In the genomic region with DNA sequence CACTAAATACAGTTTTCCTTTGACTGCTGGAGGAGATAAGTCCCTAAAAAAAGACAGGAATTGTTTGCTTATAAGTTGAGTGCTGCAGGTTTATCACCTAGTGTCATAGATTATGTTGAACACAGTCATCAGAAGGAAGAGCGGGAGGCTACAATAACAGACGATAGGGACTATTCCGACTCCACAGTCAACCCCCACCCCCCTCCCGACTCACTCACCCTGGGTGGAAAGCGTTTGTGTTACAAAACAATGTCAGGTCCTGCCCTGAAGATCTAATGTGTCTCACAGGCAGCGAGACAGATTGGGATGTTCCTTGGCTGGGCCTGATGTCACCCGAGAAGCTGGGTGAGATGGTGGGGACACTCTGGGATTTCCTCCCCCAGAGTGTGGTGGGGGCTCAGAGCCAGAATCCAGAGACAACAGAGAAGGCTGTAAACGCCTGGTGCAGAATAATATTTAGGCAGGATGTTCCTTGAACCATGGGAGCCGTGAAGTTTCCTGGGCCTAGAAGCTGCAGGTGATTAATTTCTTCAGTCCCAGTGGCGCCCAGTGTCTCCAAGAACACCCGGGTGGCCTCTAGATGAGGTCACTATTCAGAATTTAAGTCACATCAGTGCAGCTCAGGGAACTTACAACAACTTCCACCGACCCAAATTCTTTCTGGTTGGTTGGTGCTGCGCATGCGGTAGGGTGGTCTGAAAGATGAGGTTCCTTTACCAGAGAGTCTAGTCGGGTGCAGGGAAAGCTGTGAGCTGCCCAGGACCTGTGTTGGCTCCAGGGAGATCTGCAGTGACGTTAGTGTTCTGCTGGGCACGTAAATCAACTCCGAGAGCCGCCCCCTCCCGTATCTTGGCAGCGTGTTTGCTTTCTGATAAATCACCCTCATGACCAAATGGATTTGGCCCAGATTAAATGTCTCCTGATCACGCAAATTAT, we compare ENCODE assay signal across 14 mouse cellular contexts.
DNase-seq lines count a peak whose midpoint lies in the region; ATAC-seq and TF ChIP-seq lines count a peak whose summit lies in the region.
"Had no signal": no experiment of that assay in that cellular context is flagged by ENCODE, and none has a peak within 500 bp of the region (broad histone marks: within the 10 kb centered on the region; RNA-seq: fewer than 3 reads in every experiment).

No protein-coding gene starts in this region.

- H3K4me1 ChIP-seq in heart, embryonic 10.5 days: peaks cover 25% of the 10 kb centered on the region
- no peaks in the 10 kb centered on the region for H3K4me1 ChIP-seq in lung, postnatal 0 days (ENCODE audit: insufficient read depth, low read depth, low read length)
- peaks cover 10% of the 10 kb centered on the region; the same call in 1 of the 2 replicates for H3K4me1 ChIP-seq in stomach, embryonic 16.5 days (ENCODE audit: control insufficient read depth, insufficient read depth, low read length)
- 0 out of 2 replicates have a peak, but pooled peaks cover 2% of the 10 kb centered on the region for H3K4me1 ChIP-seq in cerebellum, adult 2 months (ENCODE audit: control insufficient read depth, insufficient read depth, low read length)
- H3K4me1 ChIP-seq: embryonic facial prominence, embryonic 12.5 days had no signal

- H3K27me3 ChIP-seq in heart, embryonic 10.5 days (ENCODE audit: insufficient read depth, poor library complexity, severe bottlenecking): peaks cover 12% of the 10 kb centered on the region
- H3K27me3 ChIP-seq in lung, postnatal 0 days (replicated peaks; ENCODE audit: insufficient read depth, low read length): no peaks in the 10 kb centered on the region
- no peaks in the 10 kb centered on the region for H3K27me3 ChIP-seq in stomach, embryonic 16.5 days (ENCODE audit: control insufficient read depth, insufficient read depth, low read length)
- no peaks in the 10 kb centered on the region for H3K27me3 ChIP-seq in cerebellum, adult 2 months (ENCODE audit: control insufficient read depth, insufficient read depth, low read length)
- H3K27me3 ChIP-seq: forebrain, embryonic 15.5 days; midbrain, embryonic 15.5 days had no signal

- peak overlapping the region; percentile 52; the same call in 1 of the 2 replicates for H3K27ac ChIP-seq in heart, embryonic 10.5 days
- no peak overlapping the region for H3K27ac ChIP-seq in lung, postnatal 0 days (ENCODE audit: low read length)
- no peak overlapping the region for H3K27ac ChIP-seq in stomach, embryonic 16.5 days (ENCODE audit: low read length)
- H3K27ac ChIP-seq in cerebellum, adult 2 months (ENCODE audit: insufficient read depth, low read length): no peak overlapping the region
- H3K27ac ChIP-seq: embryonic facial prominence, embryonic 12.5 days; forebrain, embryonic 15.5 days; midbrain, embryonic 15.5 days had no signal

- no peak overlapping the region for H3K9ac ChIP-seq in lung, postnatal 0 days (replicated peaks; ENCODE audit: low read depth)
- no peak overlapping the region for H3K9ac ChIP-seq in stomach, embryonic 16.5 days (ENCODE audit: low read length)
- H3K9ac ChIP-seq: embryonic facial prominence, embryonic 12.5 days; forebrain, embryonic 15.5 days; midbrain, embryonic 15.5 days had no signal

- ATAC-seq in lung, postnatal 0 days: peak; percentile 58
- peak; percentile 44; the same call in 1 of the 2 replicates for ATAC-seq in stomach, embryonic 16.5 days (ENCODE audit: insufficient read depth, low FRiP score)
- ATAC-seq: forebrain, embryonic 15.5 days; midbrain, embryonic 15.5 days had no signal

- H3K9me3 ChIP-seq in heart, embryonic 10.5 days: no peaks in the 10 kb centered on the region
- no peaks in the 10 kb centered on the region for H3K9me3 ChIP-seq in lung, postnatal 0 days (ENCODE audit: low read length)
- no peaks in the 10 kb centered on the region for H3K9me3 ChIP-seq in stomach, embryonic 16.5 days (replicated peaks; ENCODE audit: control insufficient read depth, low read length)
- H3K9me3 ChIP-seq: embryonic facial prominence, embryonic 12.5 days; forebrain, embryonic 15.5 days; G1E; midbrain, embryonic 15.5 days had no signal

- 44% methylated on average over 22 of the region's 22 CpGs for WGBS in heart, embryonic 10.5 days
- 41% methylated on average over 22 of the region's 22 CpGs for WGBS in lung, postnatal 0 days
- 35% methylated on average over 22 of the region's 22 CpGs for WGBS in stomach, embryonic 16.5 days
- 72% methylated on average over 22 of the region's 22 CpGs for WGBS in cerebellum, adult 2 months

- TF ChIP-seq EP300 in lung, postnatal 0 days (IDR thresholded peaks at IDR 0.05): no peak

- intact Hi-C loops in heart, postnatal 10 days (cut with DNase I): loop anchor here (5.0 kb wide), 1 partner anchor 40 kb away; no protein-coding TSS in a partner anchor

- no peaks in the 10 kb centered on the region for H3K36me3 ChIP-seq in heart, embryonic 10.5 days
- no peaks in the 10 kb centered on the region for H3K36me3 ChIP-seq in lung, postnatal 0 days (ENCODE audit: insufficient read depth, low read length)
- no peaks in the 10 kb centered on the region for H3K36me3 ChIP-seq in stomach, embryonic 16.5 days (ENCODE audit: control insufficient read depth, insufficient read depth, low read length)
- H3K36me3 ChIP-seq: embryonic facial prominence, embryonic 12.5 days; forebrain, embryonic 15.5 days; G1E; midbrain, embryonic 15.5 days had no signal

- H3K4me3 ChIP-seq in heart, embryonic 10.5 days: no peak overlapping the region
- H3K4me3 ChIP-seq in lung, postnatal 0 days (ENCODE audit: low read depth, low read length): no peak overlapping the region
- no peak overlapping the region for H3K4me3 ChIP-seq in stomach, embryonic 16.5 days (replicated peaks; ENCODE audit: low read length)
- H3K4me3 ChIP-seq in cerebellum, adult 2 months (replicated peaks; ENCODE audit: insufficient read depth, low read depth, low read length): no peak overlapping the region
- H3K4me3 ChIP-seq: embryonic facial prominence, embryonic 12.5 days; forebrain, embryonic 15.5 days; midbrain, embryonic 15.5 days had no signal

- TF ChIP-seq POLR2A in cerebellum, adult 2 months (IDR thresholded peaks at IDR 0.05; ENCODE audit: borderline replicate concordance, insufficient read depth, low read length): no peak

- no peak for TF ChIP-seq CTCF in lung, postnatal 0 days (IDR thresholded peaks at IDR 0.05)
- no peak for TF ChIP-seq CTCF in cerebellum, adult 2 months (IDR thresholded peaks at IDR 0.05; ENCODE audit: borderline replicate concordance, insufficient read depth, low read depth, low read length)

- DNase-seq in heart, embryonic 10.5 days (ENCODE audit: low spot score): no peak
- DNase-seq in heart, postnatal 10 days: no peak
- DNase-seq in lung, postnatal 0 days (ENCODE audit: low spot score): peak; percentile 25
- no peak for DNase-seq in lung, adult 18-20 months
- DNase-seq in kidney, adult 9 months: peak; percentile 19
- no peak for DNase-seq in cerebellum, adult 2 months
- no peak for DNase-seq in cerebellum, adult 11-12 months
- DNase-seq: cerebellum, adult 11 months; heart, adult 18-20 months had no signal

- no peak overlapping the region for H3K4me2 ChIP-seq in lung, postnatal 0 days (replicated peaks; ENCODE audit: low read depth, low read length)
- no peak overlapping the region for H3K4me2 ChIP-seq in stomach, embryonic 16.5 days (ENCODE audit: low read depth, low read length)
- H3K4me2 ChIP-seq: embryonic facial prominence, embryonic 12.5 days; forebrain, embryonic 15.5 days; midbrain, embryonic 15.5 days had no signal

Comparison
In these comparisons a context has a peak if more than half of its experiments do, and no peak if none do; other contexts are left out.
1. DNase-seq: peak in lung, postnatal 0 days (single experiment) and kidney, adult 9 months (single experiment); none in heart, embryonic 10.5 days (single experiment), heart, postnatal 10 days (0 of 2), lung, adult 18-20 months (0 of 2), cerebellum, adult 2 months (0 of 2) and cerebellum, adult 11-12 months (single experiment).